Mouse (Mus musculus) C2C12 (cell line): ENCODE measurements around the gene Creb3l4. TPM values are rescaled to one million over a fixed set of nuclear protein-coding genes. Genes with fewer than 3 reads are reported as not detected.

Experiments used
- H3K27me3 ChIP-seq: one replicate; pipeline ENCODE4 v1.6.1; 2011; ENCODE audit not compliant: control insufficient read depth, insufficient read depth, insufficient read length
- H3K36me3 ChIP-seq: one replicate; pipeline ENCODE4 v1.6.1; 2011; ENCODE audit not compliant: control insufficient read depth, insufficient read depth
- H3K4me3 ChIP-seq: one replicate; pipeline ENCODE4 v1.5.1; 2011; ENCODE audit warnings: mild to moderate bottlenecking, control low read depth; ENCODE audit not compliant: poor library complexity, insufficient read depth, severe bottlenecking
- H3K79me2 ChIP-seq: one replicate; pipeline ENCODE4 v1.6.1; 2011; ENCODE audit not compliant: control insufficient read depth, insufficient read depth
- H3K79me3 ChIP-seq: one replicate; pipeline ENCODE4 v1.6.1; 2011; ENCODE audit warnings: low read depth, control low read depth
- H3ac ChIP-seq: one replicate; pipeline ENCODE3; 2011; ENCODE audit warnings: low read depth; ENCODE audit not compliant: control insufficient read depth, insufficient read length
- CEBPB ChIP-seq: IDR thresholded peaks from one replicate; pipeline ENCODE4 v1.6.1; 2011; ENCODE audit warnings: low read depth, mild to moderate bottlenecking, control low read depth, moderate library complexity
- CTCF ChIP-seq: IDR thresholded peaks from one replicate; pipeline ENCODE4 v1.5.1; 2011; ENCODE audit not compliant: control insufficient read depth, insufficient read depth, insufficient read length
- FOSL1 ChIP-seq: IDR thresholded peaks from one replicate; pipeline ENCODE4 v1.8.0; 2011; ENCODE audit warnings: mild to moderate bottlenecking, low read length; ENCODE audit not compliant: poor library complexity, insufficient read depth, severe bottlenecking
- MAX ChIP-seq: IDR thresholded peaks from one replicate; pipeline ENCODE4 v1.6.1; 2011; ENCODE audit warnings: mild to moderate bottlenecking, control low read depth
- MYOD1 ChIP-seq: IDR thresholded peaks from one replicate; pipeline ENCODE4 v1.6.1; 2011; ENCODE audit warnings: low read depth; ENCODE audit not compliant: control insufficient read depth, insufficient read length
- MYOG ChIP-seq: IDR thresholded peaks from one replicate; pipeline ENCODE4 v1.6.1; 2011; ENCODE audit not compliant: control insufficient read depth, insufficient read length; ENCODE audit errors: extremely low read depth
- USF1 ChIP-seq: IDR thresholded peaks from one replicate; pipeline ENCODE4 v1.6.1; 2011; ENCODE audit warnings: low read depth, mild to moderate bottlenecking, control low read depth, moderate library complexity
- polyA plus RNA-seq: library from polyadenylated mRNA; unstranded; fragments of >200 nt; fragmentation: generic; extraction: Trizol; gene quantifications from one replicate; pipeline ENCODE4 v1.2.1, GENCODE M21; 2012; ENCODE audit warnings: missing spikeins

Gene Creb3l4
- polyA plus RNA-seq, 1 experiment: 0.06 TPM

DNA sequence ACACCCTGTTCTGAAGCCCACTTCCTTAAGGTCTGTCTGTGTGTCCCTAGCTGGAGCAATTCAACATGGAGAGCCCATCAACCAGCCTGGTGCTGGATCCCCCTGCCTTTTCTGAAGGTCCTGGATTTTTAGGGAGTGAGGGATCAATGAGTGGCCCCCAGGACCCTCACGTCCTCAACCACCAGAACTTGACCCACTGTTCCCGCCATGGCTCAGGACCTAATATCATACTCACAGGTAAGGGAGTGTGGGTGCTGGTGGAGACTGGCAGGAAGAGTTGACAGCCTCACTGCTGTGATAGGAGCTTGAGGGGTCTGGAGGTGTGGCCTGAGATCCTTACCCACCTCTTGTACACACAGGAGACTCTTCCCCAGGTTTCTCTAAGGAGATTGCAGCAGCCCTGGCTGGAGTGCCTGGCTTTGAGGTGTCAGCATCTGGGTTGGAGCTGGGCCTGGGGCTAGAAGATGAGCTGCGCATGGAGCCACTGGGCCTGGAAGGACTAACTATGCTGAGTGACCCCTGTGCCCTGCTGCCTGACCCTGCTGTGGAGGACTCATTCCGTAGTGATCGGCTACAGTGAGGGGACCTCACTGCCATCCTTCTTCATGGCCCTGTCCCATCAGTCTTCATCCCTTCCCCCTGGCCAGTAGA is 19.9 kb upstream of the Creb3l4 start:
- peaks cover 1% of the 10 kb centered on the region for H3K79me2 ChIP-seq
- H3ac ChIP-seq: no peak overlapping the region
- no peaks in the 10 kb centered on the region for H3K79me3 ChIP-seq
- H3K36me3 ChIP-seq: peaks cover 33% of the 10 kb centered on the region
- no peak overlapping the region for H3K4me3 ChIP-seq
- H3K27me3 ChIP-seq: no peaks in the 10 kb centered on the region
- TF ChIP-seq FOSL1: no peak
- TF ChIP-seq CTCF: no peak
- TF ChIP-seq MYOG: no peak
- TF ChIP-seq USF1: no peak
- TF ChIP-seq CEBPB: no peak
- TF ChIP-seq MAX: no peak
- TF ChIP-seq MYOD1: no peak

DNA sequence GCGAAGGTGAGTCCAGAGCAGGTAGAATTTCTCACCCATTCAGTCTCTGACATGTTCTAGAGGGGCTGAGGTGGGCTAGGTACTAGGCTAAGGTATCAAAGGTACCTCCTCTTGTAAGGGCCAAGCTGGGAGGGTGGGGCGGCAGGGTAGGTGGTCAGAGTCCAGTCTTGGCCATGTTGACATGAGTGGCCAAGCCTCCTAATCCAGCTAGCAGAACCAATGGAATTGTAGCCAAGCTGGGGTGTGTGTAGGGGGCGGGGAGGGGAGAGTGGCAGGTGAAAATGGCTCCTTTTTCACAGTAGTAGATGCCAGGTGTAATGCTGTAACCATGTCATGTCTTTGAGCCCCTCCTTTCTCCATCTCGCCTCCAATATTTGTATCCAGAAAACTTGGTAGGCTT is 15.2 kb upstream of the Creb3l4 start:
- Histone ChIP-seq H3K79me2 (peaks cover 42% of the 10 kb centered on the region), H3K79me3 (peaks cover 32% of the 10 kb centered on the region), H3ac (no peak overlapping the region), H3K36me3 (peaks cover 49% of the 10 kb centered on the region), H3K4me3 (no peak overlapping the region), H3K27me3 (no peaks in the 10 kb centered on the region)
- TF ChIP-seq USF1 (no peak), MYOD1 (no peak), FOSL1 (no peak), MAX (no peak), CTCF (no peak)

DNA sequence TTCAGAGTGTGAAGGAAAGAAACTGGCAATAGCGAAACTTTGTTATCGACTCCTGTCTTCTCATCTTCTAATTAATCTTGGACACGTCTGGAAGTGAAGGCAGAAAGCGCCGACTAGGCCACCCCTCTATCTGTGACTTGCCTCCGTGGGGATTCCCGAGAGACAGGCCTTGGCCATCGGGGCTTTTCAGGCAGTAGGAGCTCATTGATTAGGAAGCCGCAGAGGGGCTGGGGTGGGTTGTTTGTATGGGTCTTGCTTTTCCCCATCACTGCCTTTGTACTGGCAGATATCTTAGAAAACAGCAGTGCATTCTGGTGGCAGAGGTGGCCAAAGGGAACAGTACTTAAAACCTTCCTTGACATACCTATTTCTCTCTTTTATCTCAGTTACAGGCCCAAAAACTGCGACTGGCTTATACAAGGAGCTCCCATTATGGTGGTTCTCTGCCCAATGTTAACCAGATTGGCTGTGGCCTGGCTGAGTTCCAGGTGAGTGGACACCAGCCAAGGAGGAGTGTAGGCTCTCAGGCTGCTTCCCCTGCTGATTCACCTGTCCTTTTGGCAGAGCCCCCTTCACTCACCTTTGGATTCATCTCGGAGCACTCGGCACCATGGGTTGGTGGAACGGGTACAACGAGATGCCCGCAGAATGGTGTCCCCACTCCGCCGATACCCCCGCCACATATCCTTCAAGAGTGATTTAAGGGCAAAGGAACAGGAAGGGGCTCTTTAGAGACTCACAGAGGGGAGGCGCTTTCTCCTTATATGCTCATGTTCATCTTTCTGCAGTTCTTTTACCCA is 13.6 kb upstream of the Creb3l4 start:
- Histone ChIP-seq H3ac (no peak overlapping the region), H3K4me3 (no peak overlapping the region), H3K79me2 (peaks cover 42% of the 10 kb centered on the region), H3K79me3 (peaks cover 32% of the 10 kb centered on the region), H3K36me3 (peaks cover 44% of the 10 kb centered on the region), H3K27me3 (no peaks in the 10 kb centered on the region)
- TF ChIP-seq CTCF (no peak), MYOG (no peak), CEBPB (no peak), USF1 (no peak), MYOD1 (no peak), MAX (no peak), FOSL1 (no peak)

DNA sequence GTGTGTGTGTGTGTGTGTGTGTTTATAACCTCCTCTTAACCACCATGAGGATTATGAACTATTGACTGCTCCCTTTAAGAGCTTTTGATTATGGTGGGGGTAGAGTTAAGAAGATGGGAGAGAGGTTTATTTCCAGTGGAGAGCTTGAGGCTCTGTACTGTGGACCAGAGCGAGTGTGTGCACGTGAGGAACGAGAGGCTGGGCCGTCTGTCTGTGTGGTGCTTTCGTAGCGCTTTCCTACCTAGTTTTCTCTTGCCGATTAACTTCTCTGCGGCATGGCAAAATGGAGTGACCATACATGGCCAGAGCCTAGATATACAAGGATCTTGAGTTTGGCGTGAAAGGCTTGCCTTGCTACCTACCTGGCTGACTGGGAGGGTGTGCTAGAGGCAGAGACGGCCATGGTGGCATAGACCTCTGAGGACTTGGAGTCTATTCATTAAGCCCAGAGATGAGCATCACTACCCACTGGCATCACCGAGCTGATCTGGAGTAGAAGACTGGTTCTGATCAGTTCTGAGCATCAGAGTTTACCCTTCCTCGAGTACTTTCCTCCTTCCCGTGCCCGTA is 12.6 kb upstream of the Creb3l4 start:
- Histone ChIP-seq H3ac (no peak overlapping the region), H3K27me3 (no peaks in the 10 kb centered on the region), H3K79me2 (peaks cover 42% of the 10 kb centered on the region), H3K4me3 (no peak overlapping the region), H3K36me3 (peaks cover 43% of the 10 kb centered on the region), H3K79me3 (peaks cover 32% of the 10 kb centered on the region)
- TF ChIP-seq USF1: no peak
- no peak for TF ChIP-seq MYOD1
- TF ChIP-seq MAX: no peak
- no peak for TF ChIP-seq CEBPB
- no peak for TF ChIP-seq MYOG
- no peak for TF ChIP-seq FOSL1
- TF ChIP-seq CTCF: no peak

DNA sequence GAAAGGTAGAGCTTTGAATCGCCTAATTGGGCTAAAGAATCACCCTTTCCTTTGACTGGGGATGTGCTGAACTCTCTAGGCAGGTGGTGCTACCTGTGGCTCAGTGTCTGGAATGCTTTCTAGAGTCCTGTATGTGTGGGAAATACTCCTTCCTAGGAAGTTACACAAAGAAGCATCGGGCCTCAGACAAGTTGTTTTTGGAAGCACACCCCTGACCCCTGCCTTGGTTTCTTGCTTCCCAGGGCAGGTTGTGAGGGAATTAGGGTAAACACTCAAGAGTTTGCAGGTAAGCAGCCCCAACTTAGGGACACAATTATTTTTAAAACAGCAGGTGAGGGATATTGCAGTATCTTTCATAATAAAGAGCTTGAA is 11.9 kb upstream of the Creb3l4 start:
- Histone ChIP-seq H3K79me2 (peaks cover 42% of the 10 kb centered on the region), H3ac (peak overlapping the region; percentile 93), H3K36me3 (peaks cover 42% of the 10 kb centered on the region), H3K79me3 (peaks cover 32% of the 10 kb centered on the region), H3K4me3 (peak overlapping the region; percentile 82), H3K27me3 (no peaks in the 10 kb centered on the region)
- TF ChIP-seq MYOG: no peak
